ENCODE assay signal across 14 mouse cellular contexts in genomic region chr15:69591219-69592006, GRCm38 (mm10).
DNase-seq lines count a peak whose midpoint lies in the region; ATAC-seq and TF ChIP-seq lines count a peak whose summit lies in the region.
"Had no signal": no experiment of that assay in that cellular context is flagged by ENCODE, and none has a peak within 500 bp of the region (broad histone marks: within the 10 kb centered on the region; RNA-seq: fewer than 3 reads in every experiment).

No protein-coding gene starts in this region.

- no peak overlapping the region for H3K9ac ChIP-seq in forebrain, postnatal 0 days
- H3K9ac ChIP-seq in forebrain, embryonic 13.5 days, result no peak overlapping the region
- no peak overlapping the region for H3K9ac ChIP-seq in hindbrain, postnatal 0 days (replicated peaks; ENCODE audit: low read length)
- H3K9ac ChIP-seq: liver, embryonic 15.5 days had no signal

- H3K27me3 ChIP-seq in forebrain, embryonic 10.5 days (ENCODE audit: poor library complexity, severe bottlenecking), result no peaks in the 10 kb centered on the region
- no peaks in the 10 kb centered on the region for H3K27me3 ChIP-seq in forebrain, postnatal 0 days (ENCODE audit: insufficient read depth, low read length)
- H3K27me3 ChIP-seq in forebrain, embryonic 13.5 days, result no peaks in the 10 kb centered on the region
- no peaks in the 10 kb centered on the region for H3K27me3 ChIP-seq in hindbrain, postnatal 0 days (ENCODE audit: insufficient read depth, low read length)
- H3K27me3 ChIP-seq: liver, embryonic 15.5 days had no signal

- peaks cover 32% of the 10 kb centered on the region for H3K4me1 ChIP-seq in forebrain, embryonic 10.5 days
- H3K4me1 ChIP-seq in forebrain, postnatal 0 days (ENCODE audit: insufficient read depth), result no peaks in the 10 kb centered on the region
- H3K4me1 ChIP-seq in forebrain, embryonic 13.5 days, result peaks cover 7% of the 10 kb centered on the region
- 0 out of 2 replicates have a peak, but pooled peaks cover 3% of the 10 kb centered on the region for H3K4me1 ChIP-seq in hindbrain, postnatal 0 days (ENCODE audit: insufficient read depth, low read length)
- H3K4me1 ChIP-seq: liver, embryonic 15.5 days had no signal

- DNase-seq in forebrain, embryonic 10.5 days (ENCODE audit: extremely low spot score, low spot score), result peak; percentile 17
- DNase-seq in forebrain, postnatal 0 days, result no peak
- DNase-seq in hindbrain, postnatal 0 days (ENCODE audit: low spot score), result peak; percentile 53
- peak; percentile 78 for DNase-seq in retina, postnatal 1 day
- DNase-seq in spleen, postnatal 10 days (ENCODE audit: low spot score in 2 of 2), result no peak
- DNase-seq in kidney, adult 8-10 months, result no peak
- DNase-seq: adrenal gland, postnatal 10 days; heart, adult 11 months; lung, postnatal 36 days; spleen, adult 18-20 months had no signal

- no peaks in the 10 kb centered on the region for H3K9me3 ChIP-seq in forebrain, embryonic 10.5 days
- no peaks in the 10 kb centered on the region for H3K9me3 ChIP-seq in forebrain, postnatal 0 days (ENCODE audit: low read length)
- H3K9me3 ChIP-seq in forebrain, embryonic 13.5 days (replicated peaks), result no peaks in the 10 kb centered on the region
- H3K9me3 ChIP-seq in hindbrain, postnatal 0 days (ENCODE audit: low read length), result no peaks in the 10 kb centered on the region
- H3K9me3 ChIP-seq: liver, embryonic 15.5 days had no signal

- TF ChIP-seq CTCF in forebrain, postnatal 0 days (IDR thresholded peaks at IDR 0.05; ENCODE audit: low read depth), result no peak
- no peak for TF ChIP-seq CTCF in hindbrain, postnatal 0 days (IDR thresholded peaks at IDR 0.05; ENCODE audit: low read depth)

- H3K4me2 ChIP-seq in forebrain, postnatal 0 days (ENCODE audit: low read depth), result no peak overlapping the region
- no peak overlapping the region for H3K4me2 ChIP-seq in forebrain, embryonic 13.5 days
- H3K4me2 ChIP-seq in hindbrain, postnatal 0 days (ENCODE audit: low read depth, low read length), result no peak overlapping the region
- H3K4me2 ChIP-seq: liver, embryonic 15.5 days had no signal

- H3K36me3 ChIP-seq in forebrain, embryonic 10.5 days (replicated peaks), result no peaks in the 10 kb centered on the region
- no peaks in the 10 kb centered on the region for H3K36me3 ChIP-seq in forebrain, postnatal 0 days (ENCODE audit: insufficient read depth)
- no peaks in the 10 kb centered on the region for H3K36me3 ChIP-seq in forebrain, embryonic 13.5 days (ENCODE audit: poor library complexity, severe bottlenecking)
- H3K36me3 ChIP-seq in hindbrain, postnatal 0 days (ENCODE audit: insufficient read depth, low read length), result no peaks in the 10 kb centered on the region
- H3K36me3 ChIP-seq: liver, embryonic 15.5 days had no signal

- peak overlapping the region; percentile 76 for H3K27ac ChIP-seq in forebrain, embryonic 10.5 days
- no peak overlapping the region for H3K27ac ChIP-seq in forebrain, postnatal 0 days (ENCODE audit: low read depth, low read length)
- peak overlapping the region; percentile 51 for H3K27ac ChIP-seq in forebrain, embryonic 13.5 days
- no peak overlapping the region for H3K27ac ChIP-seq in hindbrain, postnatal 0 days
- H3K27ac ChIP-seq: liver, embryonic 15.5 days had no signal

- 20% methylated on average over 4 of the region's 4 CpGs for WGBS in forebrain, embryonic 10.5 days
- WGBS in forebrain, postnatal 0 days, result 8% methylated on average over 4 of the region's 4 CpGs
- 8% methylated on average over 4 of the region's 4 CpGs for WGBS in forebrain, embryonic 13.5 days
- WGBS in hindbrain, postnatal 0 days, result 15% methylated on average over 4 of the region's 4 CpGs

- no peak overlapping the region for H3K4me3 ChIP-seq in forebrain, embryonic 10.5 days
- H3K4me3 ChIP-seq in forebrain, postnatal 0 days (ENCODE audit: low read depth, low read length), result no peak overlapping the region
- H3K4me3 ChIP-seq in forebrain, embryonic 13.5 days, result no peak overlapping the region
- no peak overlapping the region for H3K4me3 ChIP-seq in hindbrain, postnatal 0 days (ENCODE audit: low read length)
- H3K4me3 ChIP-seq: liver, embryonic 15.5 days had no signal

- no peak for ATAC-seq in forebrain, postnatal 0 days
- peak; percentile 89 for ATAC-seq in forebrain, embryonic 13.5 days
- ATAC-seq in hindbrain, postnatal 0 days, result peak; percentile 49; the same call in 1 of the 2 replicates
- ATAC-seq in inflammation-experienced regulatory T-cells, adult 6 months, result no peak
- ATAC-seq: intestine, postnatal 0 days had no signal

Comparison
In these comparisons a context has a peak if more than half of its experiments do, and no peak if none do; other contexts are left out.
1. DNase-seq: peak in forebrain, embryonic 10.5 days (single experiment), hindbrain, postnatal 0 days (single experiment) and retina, postnatal 1 day (single experiment); none in forebrain, postnatal 0 days (single experiment), spleen, postnatal 10 days (0 of 2) and kidney, adult 8-10 months (0 of 2).
2. H3K27ac ChIP-seq: peak in forebrain, embryonic 10.5 days (single experiment) and forebrain, embryonic 13.5 days (single experiment); none in forebrain, postnatal 0 days (single experiment) and hindbrain, postnatal 0 days (single experiment).
3. ATAC-seq: peak in forebrain, embryonic 13.5 days (single experiment) and hindbrain, postnatal 0 days (single experiment); none in forebrain, postnatal 0 days (single experiment) and inflammation-experienced regulatory T-cells, adult 6 months (single experiment).